Mouse (Mus musculus): ENCODE measurements around the gene Olfr648.

GRCm38 (mm10) chr7:104216011-104216535 is 32.9 kb upstream of the Olfr648 start:
- TF ChIP-seq CTCF (IDR thresholded peaks at IDR 0.05) (no peak), EP300 (IDR thresholded peaks at IDR 0.05) (no peak)
